Mouse (Mus musculus) CD8-positive naive resting alpha-beta T cell, adult 2 months (primary cell): ENCODE measurements around the gene Rabl6.
A peak's percentile ranks its signal among the peaks of the same experiment; 100 is the strongest.

Source experiments
- DNase-seq, 2 experiments: peaks; one replicate each; pipeline ENCODE4 v3.0.0; 2022; ENCODE audit warnings: low read depth in 2 of 2, low spot score in 2 of 2

Gene Rabl6

DNA sequence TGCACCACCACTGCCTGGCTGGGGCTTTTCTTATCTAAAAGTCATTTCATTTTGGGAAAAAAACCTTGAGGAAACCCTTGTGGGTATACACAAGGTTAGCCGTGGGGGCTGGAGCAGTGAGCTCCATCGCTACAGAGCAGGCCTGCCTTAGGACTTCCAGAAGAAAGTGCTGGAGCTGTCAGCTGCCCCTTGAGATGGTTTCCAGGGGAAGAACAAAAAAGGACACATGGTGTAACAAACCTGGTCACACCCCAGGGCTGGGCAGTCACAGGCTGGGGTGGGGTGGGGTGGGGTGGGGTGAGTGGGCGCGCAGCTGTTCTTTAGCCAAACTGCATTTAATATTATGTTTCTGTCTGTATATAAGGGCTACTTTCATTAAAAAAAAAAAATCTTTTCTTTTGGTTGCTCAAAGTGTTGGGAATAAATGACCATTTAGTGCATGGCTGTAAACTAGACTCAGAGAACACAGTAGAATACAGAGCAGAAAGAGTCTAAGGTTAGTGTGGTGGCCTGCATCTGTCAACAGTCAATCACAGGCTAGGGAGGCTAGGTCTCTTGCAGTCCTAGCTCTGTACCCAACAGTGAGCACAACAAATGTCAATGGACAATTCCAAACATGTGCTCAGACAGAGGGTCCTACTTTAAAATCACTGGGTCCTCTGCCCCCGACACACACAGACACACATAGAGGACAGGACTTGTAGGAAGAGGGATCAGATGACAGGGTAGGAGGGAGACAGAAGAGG lies 11.4 kb downstream of the Rabl6 start:
- no peak for DNase-seq

GRCm38 (mm10) chr2:25591863-25592262 lies 16.5 kb downstream of the Rabl6 start:
- no peak for DNase-seq

DNA sequence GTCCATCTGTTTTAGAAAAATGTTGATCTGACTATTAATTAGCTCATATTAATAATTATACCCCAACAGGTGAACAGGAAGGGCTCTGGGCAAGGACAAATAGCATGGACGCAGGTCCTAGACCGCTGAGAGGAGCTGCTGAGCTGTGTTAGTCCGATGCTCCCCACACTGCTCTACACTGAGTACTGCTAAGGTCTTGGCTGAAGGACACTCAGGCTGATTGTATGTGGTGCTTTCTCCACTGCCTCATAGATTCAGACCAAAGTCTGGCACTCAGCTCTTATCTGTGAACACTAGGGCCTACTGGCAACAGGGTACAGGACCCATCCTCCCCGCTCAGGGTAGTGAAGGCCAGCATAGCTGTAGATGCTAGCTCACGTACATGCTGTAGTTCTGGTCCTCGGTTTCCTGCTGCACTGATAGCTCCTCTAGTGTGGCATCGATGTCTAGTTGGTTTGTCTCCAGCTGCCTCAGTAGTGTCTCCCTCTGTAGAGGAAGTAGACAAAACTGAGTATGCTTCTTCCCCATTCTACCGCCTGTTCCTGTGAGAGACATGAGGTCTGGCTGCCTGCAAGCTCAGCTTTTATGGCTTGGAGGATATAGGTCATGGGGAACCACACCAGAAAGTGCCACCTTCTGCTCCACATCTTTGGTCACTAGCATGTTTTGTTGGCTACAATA lies 20.0 kb downstream of the Rabl6 start:
- no peak for DNase-seq

GRCm38 (mm10) chr2:25587290-25587689 lies 21.0 kb downstream of the Rabl6 start:
- no peak for DNase-seq

GRCm38 (mm10) chr2:25585601-25586000 lies 22.7 kb downstream of the Rabl6 start:
- DNase-seq = no peak

- no peak for DNase-seq
These were observed 23.5 kb downstream of the Rabl6 start for GRCm38 (mm10) chr2:25584856-25585255.

GRCm38 (mm10) chr2:25584152-25584551 lies 24.2 kb downstream of the Rabl6 start:
- no peak for DNase-seq

DNA sequence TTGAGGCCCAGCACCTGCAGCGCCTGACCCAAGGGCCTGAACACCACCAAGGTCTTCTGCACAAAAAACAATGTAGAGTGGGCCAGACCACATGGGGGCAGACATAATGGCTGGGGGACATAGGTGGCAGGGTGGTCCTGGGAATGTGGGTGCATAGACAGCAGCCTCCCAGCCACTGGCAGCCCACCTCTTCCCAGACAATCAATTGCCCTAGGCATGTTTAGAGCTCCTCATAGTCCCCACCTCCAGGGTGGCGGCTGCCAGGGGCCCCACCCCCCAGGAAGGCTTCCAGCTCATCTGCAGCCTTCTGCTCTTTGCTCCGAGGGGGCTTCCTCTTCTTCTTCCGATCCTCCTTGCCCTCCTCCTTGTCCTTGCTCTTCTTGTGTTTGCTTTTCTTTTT lies 24.8 kb downstream of the Rabl6 start:
- no peak for DNase-seq

- DNase-seq = no peak
These were observed 25.2 kb downstream of the Rabl6 start for GRCm38 (mm10) chr2:25583120-25583481.

DNA sequence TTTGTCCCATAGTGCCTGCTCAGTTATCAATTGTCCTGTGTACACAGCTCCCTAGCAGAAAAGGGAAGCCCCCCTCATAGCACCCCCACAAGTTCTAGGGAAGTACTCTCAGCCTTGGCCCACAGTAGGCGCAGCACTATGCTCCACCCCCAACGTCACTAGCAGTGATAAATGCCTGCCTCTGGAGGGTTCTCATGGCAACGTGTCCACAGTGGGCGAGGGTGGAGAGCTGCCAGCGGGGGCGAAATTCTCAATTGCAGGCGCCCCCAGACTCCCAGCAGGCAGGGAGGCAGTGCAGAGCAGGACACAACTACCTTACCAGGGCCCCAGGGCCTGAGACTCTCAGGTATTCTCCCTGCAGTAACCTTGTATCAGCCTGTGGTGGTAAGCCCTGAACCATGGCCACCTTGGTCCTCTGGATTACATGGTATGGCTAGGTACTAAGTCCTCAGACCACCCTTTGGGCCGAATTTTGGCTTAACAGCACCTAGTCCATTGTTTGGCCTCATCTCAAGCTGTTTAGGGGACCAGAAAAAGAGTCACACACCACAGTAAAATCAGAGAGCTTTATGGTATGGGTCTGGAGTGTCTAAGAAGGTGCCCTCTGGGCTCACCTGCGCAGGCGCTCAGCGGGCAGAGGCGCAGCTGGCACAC lies 25.7 kb downstream of the Rabl6 start:
- DNase-seq = no peak

DNA sequence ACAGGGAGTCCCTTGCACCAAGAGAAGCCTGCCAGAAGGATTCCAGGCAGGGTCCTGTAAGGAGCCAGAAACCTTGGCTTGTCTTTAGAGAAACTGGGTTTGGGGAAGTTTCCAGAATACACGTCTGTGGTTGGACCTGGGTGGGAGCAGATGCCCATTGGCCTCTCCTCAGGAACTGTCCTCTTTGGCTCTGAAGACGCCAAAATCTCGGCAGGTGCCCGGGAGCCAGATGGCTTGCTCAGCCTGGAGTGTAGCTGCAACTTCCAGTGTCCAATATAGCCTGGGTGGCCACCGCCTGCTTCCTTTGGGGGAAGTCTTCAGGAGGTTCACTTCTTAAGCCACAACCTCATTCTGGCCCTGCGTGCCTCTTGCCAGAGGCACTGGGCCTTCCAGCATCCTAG lies 26.4 kb downstream of the Rabl6 start:
- DNase-seq = no peak

DNA sequence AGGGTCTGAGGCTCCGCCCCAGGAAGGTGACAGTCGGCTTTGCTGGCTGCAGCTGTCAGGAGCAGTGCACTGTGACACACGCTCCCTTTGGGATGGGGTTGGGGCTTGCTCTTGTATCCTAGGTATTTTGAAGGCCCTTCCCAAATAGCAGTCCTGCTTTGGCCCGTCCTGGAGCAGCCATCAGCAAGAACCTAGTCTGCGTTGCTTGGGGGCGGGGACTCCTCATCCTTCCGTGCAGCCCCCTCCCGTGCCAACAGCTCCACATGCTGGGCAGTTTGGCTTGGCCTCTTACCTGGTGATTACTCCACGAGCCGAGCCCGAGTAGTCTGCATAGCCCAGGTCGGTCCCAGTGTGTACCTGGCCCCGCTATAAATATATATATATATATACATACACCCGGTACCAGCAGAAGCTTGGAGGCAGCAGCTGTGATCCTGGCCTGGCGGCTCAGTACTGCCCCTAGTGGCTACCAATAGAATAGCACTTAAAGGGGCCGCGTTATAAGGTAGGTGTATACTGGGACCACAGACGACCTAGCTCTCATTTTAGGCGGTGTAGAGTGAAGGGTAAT lies 26.9 kb downstream of the Rabl6 start, which contains the start of gene Ajm1:
TSS of gene Ajm1 (minus strand) at position 464 of the 571 bp plus-strand sequence.
- peak; percentile 61 to 75 for DNase-seq

DNA sequence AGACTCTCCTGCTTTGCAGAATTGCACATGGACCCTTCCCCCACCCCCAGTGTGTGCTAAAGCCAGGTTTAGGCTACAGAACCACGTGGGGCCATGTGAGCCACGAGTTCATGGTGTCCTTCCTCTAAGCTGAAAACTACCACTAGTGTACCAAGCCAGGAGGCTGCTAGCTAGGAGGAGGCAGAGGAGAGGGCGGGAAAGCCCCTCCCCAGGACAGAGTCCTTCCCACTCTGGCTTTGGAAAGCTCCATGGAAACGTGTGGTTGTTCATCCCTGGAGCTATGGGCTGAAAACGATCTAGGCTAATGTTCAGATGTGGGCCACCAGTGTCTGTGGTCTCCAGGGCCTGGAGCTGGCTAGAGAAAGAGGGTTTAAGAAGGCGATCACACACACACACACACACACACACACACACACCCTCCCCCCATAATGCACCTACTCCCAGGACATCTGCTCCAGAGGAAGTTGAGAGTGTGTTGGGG lies 27.7 kb downstream of the Rabl6 start:
- no peak for DNase-seq

DNA sequence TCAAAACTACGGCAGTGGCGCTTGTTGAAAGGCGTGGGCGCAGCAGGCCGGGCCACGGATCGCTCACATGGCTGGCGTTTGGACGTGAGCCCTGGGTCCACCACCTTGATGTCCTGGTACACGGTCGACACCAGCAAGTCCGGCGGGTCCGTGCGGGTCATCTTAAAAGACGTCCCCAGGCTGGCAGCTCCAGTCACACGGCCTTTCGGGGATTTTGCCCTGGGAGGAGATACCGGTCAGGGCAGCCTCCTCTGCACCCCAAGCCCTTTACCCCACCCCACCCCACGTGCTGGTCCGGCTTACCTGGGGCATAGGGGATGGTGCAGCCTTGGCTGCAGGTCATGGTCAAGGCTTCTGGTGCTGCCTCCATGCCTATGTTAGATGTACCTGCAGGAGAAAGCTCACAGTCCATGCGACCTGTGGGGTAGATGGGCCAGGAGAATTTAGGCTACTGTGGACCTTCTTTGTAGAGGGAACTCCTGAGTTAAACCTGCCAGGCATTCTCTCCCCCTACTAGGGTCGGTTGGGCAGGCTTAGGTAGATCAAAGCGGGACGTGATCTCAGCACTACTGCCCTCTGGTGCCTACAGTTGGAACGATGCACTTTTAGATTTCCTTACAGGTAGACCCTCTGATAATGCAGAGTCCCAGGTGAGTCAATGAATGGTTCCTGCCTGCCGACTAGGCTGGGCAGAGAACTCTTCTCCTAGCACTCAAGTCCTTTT lies 28.4 kb downstream of the Rabl6 start:
- DNase-seq = peak; percentile 54 to 70

DNA sequence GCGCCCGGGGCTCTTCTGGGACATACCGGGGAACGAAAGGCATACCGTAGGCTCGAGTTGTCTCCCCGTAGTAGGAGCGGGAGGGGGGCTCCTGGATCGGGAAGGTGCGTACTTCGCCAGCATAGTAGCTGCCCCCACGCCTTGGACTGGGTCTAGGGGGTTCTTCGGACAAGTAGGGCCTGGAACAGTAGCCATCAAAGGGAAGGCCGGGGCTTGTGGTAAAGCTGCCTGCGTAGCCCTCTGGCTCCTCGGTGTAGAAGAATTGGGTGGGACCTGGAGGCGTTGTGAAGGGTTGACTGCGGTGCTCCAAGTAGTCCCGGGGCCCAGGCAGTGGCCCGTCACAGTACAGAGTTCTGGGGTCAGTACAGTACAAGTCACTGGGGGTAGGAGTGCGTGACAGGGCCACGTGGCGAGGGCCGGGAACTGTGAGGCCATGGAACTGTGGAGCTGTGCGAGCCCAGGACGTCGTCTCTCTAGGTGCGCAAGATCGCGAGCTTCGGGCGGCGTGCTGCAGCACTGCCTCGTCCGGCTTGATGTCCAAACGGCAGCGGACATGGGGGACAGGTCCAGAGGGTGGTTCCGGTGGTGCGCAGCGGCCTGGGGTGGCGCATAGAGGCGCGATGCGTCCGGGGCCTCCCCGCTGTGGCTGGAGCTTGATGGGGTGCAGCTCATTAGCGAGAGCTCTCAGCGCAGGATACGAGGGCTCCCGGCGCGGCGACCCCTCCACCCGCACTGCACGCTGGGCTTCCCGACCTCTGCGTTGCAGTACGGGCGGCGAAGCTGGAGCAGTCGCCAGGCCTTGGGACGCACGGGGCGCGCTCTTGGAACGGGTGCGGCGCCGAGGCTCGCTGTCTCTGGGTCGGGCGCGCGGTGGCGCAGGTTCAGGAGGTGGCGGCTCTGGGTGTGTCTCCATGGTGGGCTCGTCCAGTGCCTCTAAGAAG lies 29.3 kb downstream of the Rabl6 start:
- DNase-seq = no peak

- peak in 1 of 2 experiments; percentile 20 for DNase-seq
These were observed 30.1 kb downstream of the Rabl6 start for GRCm38 (mm10) chr2:25577951-25578795.

DNA sequence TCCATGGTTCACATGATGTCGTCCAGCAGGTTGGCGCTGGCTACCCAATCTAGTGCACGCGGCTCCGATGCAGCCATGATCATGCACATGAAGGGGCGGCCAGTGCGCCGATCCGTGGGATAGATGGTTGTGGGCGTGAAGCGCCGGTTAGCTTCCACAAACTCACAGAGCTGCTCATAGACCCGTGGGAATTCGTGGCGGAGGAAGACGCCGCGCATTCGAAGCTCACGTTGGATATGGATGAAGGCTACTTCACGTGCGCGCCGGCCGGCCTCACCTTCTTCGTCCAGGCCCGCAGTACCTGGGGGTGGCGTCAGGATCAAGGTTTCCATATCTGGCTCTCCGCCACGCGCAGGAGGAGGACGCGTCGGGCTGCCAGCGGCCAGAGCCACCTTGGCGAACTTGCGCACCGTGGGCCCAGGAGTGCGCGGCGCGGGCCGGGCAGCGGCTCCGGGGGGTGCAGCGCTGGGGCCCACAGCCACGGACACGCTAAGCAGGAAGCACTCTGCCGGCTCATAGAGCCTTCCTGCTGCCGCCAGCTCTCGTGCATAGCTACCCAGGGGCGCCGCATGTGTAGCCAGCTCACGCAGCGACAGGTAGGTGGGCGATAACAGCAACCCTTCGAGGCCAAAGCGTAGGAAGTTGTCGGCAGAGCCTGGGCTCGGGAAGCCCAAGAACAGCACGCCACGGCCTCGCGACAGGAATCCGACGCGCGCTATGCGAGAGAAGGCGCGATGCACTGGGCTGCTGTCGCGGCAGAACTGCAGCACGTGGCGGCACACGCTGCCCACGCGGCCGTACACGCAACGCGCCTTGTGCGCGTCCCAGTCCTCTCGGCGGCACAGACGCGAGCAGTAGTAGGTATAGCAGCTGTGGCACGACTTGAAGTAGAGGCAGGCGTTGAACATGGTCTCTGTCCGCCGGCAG lies 31.1 kb downstream of the Rabl6 start:
- DNase-seq = peak in 1 of 2 experiments; percentile 18
